Mouse (Mus musculus) heart, embryonic 13.5 days (tissue): ENCODE results near the gene Tmprss2. TPM values are rescaled to one million over a fixed set of nuclear protein-coding genes. Genes with fewer than 3 reads are reported as not detected.

ENCODE experiments used
- ATAC-seq: fragments of 200-750 bp; cut with Nextera tagmentation; 2 replicates; pipeline ENCODE4 v1.8.0; 2017; ENCODE audit warnings: moderate TSS enrichment; ENCODE audit not compliant: insufficient number of reproducible peaks, low FRiP score, low TSS enrichment; ENCODE audit errors: extremely low read depth
- H3K27ac ChIP-seq: fragments of 300-500 bp; sonication (generic); replicated peaks from 2 replicates; pipeline ENCODE4 v1.5.1; 2015; ENCODE audit warnings: moderate library complexity, mild to moderate bottlenecking, inconsistent platforms
- H3K27me3 ChIP-seq: fragments of 300-500 bp; sonication (generic); replicated peaks from 2 replicates; pipeline ENCODE4 v1.6.1; 2015; ENCODE audit warnings: mild to moderate bottlenecking, inconsistent platforms
- H3K36me3 ChIP-seq: fragments of 300-500 bp; sonication (generic); 2 replicates; pipeline ENCODE4 v1.6.1; 2015; ENCODE audit warnings: mild to moderate bottlenecking, inconsistent platforms
- H3K4me1 ChIP-seq: fragments of 300-500 bp; sonication (generic); 2 replicates; pipeline ENCODE4 v1.6.1; 2015; ENCODE audit warnings: inconsistent platforms
- H3K4me2 ChIP-seq: fragments of 300-500 bp; sonication (generic); 2 replicates; pipeline ENCODE4 v1.6.1; 2015; ENCODE audit warnings: inconsistent platforms, mild to moderate bottlenecking, moderate library complexity
- H3K4me3 ChIP-seq: fragments of 300-500 bp; sonication (generic); 2 replicates; pipeline ENCODE4 v1.5.1; 2015; ENCODE audit warnings: moderate library complexity, mild to moderate bottlenecking, inconsistent platforms
- H3K9ac ChIP-seq: fragments of 300-500 bp; sonication (generic); 2 replicates; pipeline ENCODE4 v1.6.1; 2015; ENCODE audit warnings: inconsistent platforms, mild to moderate bottlenecking, moderate library complexity
- H3K9me3 ChIP-seq: fragments of 300-500 bp; sonication (generic); 2 replicates; pipeline ENCODE4 v1.6.1; 2016; ENCODE audit warnings: inconsistent platforms
- WGBS: fragments of 180-500 bp; shearing (Covaris S2); methylation state at CpG from one replicate; pipeline ENCODE4 v1.1.7; 2015; ENCODE audit warnings: mixed read lengths; 5-methylcytosine and 5-hydroxymethylcytosine counted together
- polyA plus RNA-seq: library from polyadenylated mRNA; unstranded; fragments of >200 nt; fragmentation: Nextera tagmentation; extraction: Ambion mirVana; gene quantifications from 2 replicates; pipeline ENCODE4 v1.2.1, GENCODE M21; 2015

The Tmprss2 gene
- 0.74 and 0.78 TPM in 2 replicates for polyA plus RNA-seq

- H3K4me3 ChIP-seq = peak within 1 kb of the TSS; percentile 57
- H3K27ac ChIP-seq = no peak within 1 kb of the TSS
- no peaks in the 10 kb centered on the region for H3K36me3 ChIP-seq
- no peak for ATAC-seq
- peaks cover 69% of the 10 kb centered on the region for H3K27me3 ChIP-seq
- peak within 1 kb of the TSS; percentile 63 for H3K9ac ChIP-seq
- H3K4me2 ChIP-seq = peak within 1 kb of the TSS; percentile 89
- under 1% methylated on average over 30 of the region's 30 CpGs for WGBS
- H3K9me3 ChIP-seq = no peaks in the 10 kb centered on the region
- H3K4me1 ChIP-seq = peaks cover 14% of the 10 kb centered on the region
Observed at GRCm38 (mm10) chr16:97610939-97611338, at the start of gene Tmprss2. Gene Tmprss2 (minus strand): TSS chr16:97611195.

GRCm38 (mm10) chr16:97659225-97659658 lies 48.2 kb upstream of the Tmprss2 start:
- ATAC-seq = no peak

GRCm38 (mm10) chr16:97658481-97658880 lies 47.5 kb upstream of the Tmprss2 start:
- no peak for ATAC-seq

More at GRCm38 (mm10) chr16:97659225-97659658, 48.2 kb upstream of the Tmprss2 start:
- no peak overlapping the region for H3K9ac ChIP-seq
- WGBS = 16% methylated on average over 1 of the region's 1 CpGs
- no peak overlapping the region for H3K4me2 ChIP-seq
- H3K27me3 ChIP-seq = peaks cover 7% of the 10 kb centered on the region; the same call in 1 of the 2 replicates
- no peak overlapping the region for H3K4me3 ChIP-seq
- no peak overlapping the region for H3K27ac ChIP-seq
- H3K9me3 ChIP-seq = no peaks in the 10 kb centered on the region
- H3K4me1 ChIP-seq = no peaks in the 10 kb centered on the region
- H3K36me3 ChIP-seq = no peaks in the 10 kb centered on the region

GRCm38 (mm10) chr16:97655800-97656199 lies 44.8 kb upstream of the Tmprss2 start:
- Histone ChIP-seq H3K27ac (no peak overlapping the region), H3K4me3 (no peak overlapping the region), H3K9me3 (no peaks in the 10 kb centered on the region), H3K36me3 (no peaks in the 10 kb centered on the region), H3K4me1 (no peaks in the 10 kb centered on the region), H3K27me3 (0 out of 2 replicates have a peak, but pooled peaks cover 2% of the 10 kb centered on the region), H3K4me2 (no peak overlapping the region), H3K9ac (no peak overlapping the region)
- ATAC-seq = no peak
- 70% methylated on average over 2 of the region's 2 CpGs for WGBS

More at GRCm38 (mm10) chr16:97658481-97658880, 47.5 kb upstream of the Tmprss2 start:
- Histone ChIP-seq H3K9ac (no peak overlapping the region), H3K27me3 (0 out of 2 replicates have a peak, but pooled peaks cover 2% of the 10 kb centered on the region), H3K36me3 (no peaks in the 10 kb centered on the region), H3K9me3 (no peaks in the 10 kb centered on the region), H3K4me1 (no peaks in the 10 kb centered on the region), H3K4me2 (no peak overlapping the region), H3K4me3 (no peak overlapping the region), H3K27ac (no peak overlapping the region)
- WGBS = 71% methylated on average over 6 of the region's 6 CpGs

GRCm38 (mm10) chr16:97649522-97650188 lies 38.7 kb upstream of the Tmprss2 start:
- Histone ChIP-seq H3K9me3 (no peaks in the 10 kb centered on the region), H3K4me3 (no peak overlapping the region), H3K27me3 (no peaks in the 10 kb centered on the region), H3K36me3 (no peaks in the 10 kb centered on the region), H3K4me2 (no peak overlapping the region), H3K4me1 (no peaks in the 10 kb centered on the region), H3K27ac (no peak overlapping the region), H3K9ac (no peak overlapping the region)
- 54% methylated on average over 9 of the region's 9 CpGs for WGBS
- no peak for ATAC-seq

- no peak overlapping the region for H3K4me2 ChIP-seq
- no peak for ATAC-seq
- H3K27me3 ChIP-seq = no peaks in the 10 kb centered on the region; the same call in 1 of the 2 replicates
- no peaks in the 10 kb centered on the region for H3K4me1 ChIP-seq
- H3K4me3 ChIP-seq = no peak overlapping the region
- no peak overlapping the region for H3K27ac ChIP-seq
- no peaks in the 10 kb centered on the region for H3K36me3 ChIP-seq
- H3K9ac ChIP-seq = no peak overlapping the region
- H3K9me3 ChIP-seq = no peaks in the 10 kb centered on the region
Observed at GRCm38 (mm10) chr16:97644681-97645080, 33.7 kb upstream of the Tmprss2 start.

GRCm38 (mm10) chr16:97639630-97640029 lies 28.6 kb upstream of the Tmprss2 start:
- Histone ChIP-seq H3K9ac (no peak overlapping the region), H3K27me3 (no peaks in the 10 kb centered on the region; the same call in 1 of the 2 replicates), H3K36me3 (no peaks in the 10 kb centered on the region), H3K4me3 (no peak overlapping the region), H3K4me1 (no peaks in the 10 kb centered on the region), H3K4me2 (no peak overlapping the region), H3K9me3 (0 out of 2 replicates have a peak, but pooled peaks cover 3% of the 10 kb centered on the region), H3K27ac (no peak overlapping the region)
- 68% methylated on average over 3 of the region's 3 CpGs for WGBS
- ATAC-seq = no peak

GRCm38 (mm10) chr16:97632880-97633484 lies 22.0 kb upstream of the Tmprss2 start:
- H3K4me3 ChIP-seq = no peak overlapping the region
- no peak overlapping the region for H3K9ac ChIP-seq
- H3K4me2 ChIP-seq = no peak overlapping the region
- 45% methylated on average over 4 of the region's 4 CpGs for WGBS
- no peaks in the 10 kb centered on the region for H3K4me1 ChIP-seq
- ATAC-seq = no peak
- H3K27ac ChIP-seq = no peak overlapping the region
- H3K27me3 ChIP-seq = no peaks in the 10 kb centered on the region
- H3K36me3 ChIP-seq = no peaks in the 10 kb centered on the region
- 0 out of 2 replicates have a peak, but pooled peaks cover 3% of the 10 kb centered on the region for H3K9me3 ChIP-seq

GRCm38 (mm10) chr16:97623166-97623565 lies 12.2 kb upstream of the Tmprss2 start:
- H3K27me3 ChIP-seq = no peaks in the 10 kb centered on the region; the same call in 1 of the 2 replicates
- H3K27ac ChIP-seq = no peak overlapping the region
- no peak overlapping the region for H3K4me3 ChIP-seq
- H3K9ac ChIP-seq = no peak overlapping the region
- H3K36me3 ChIP-seq = no peaks in the 10 kb centered on the region
- peaks cover 3% of the 10 kb centered on the region; the same call in 1 of the 2 replicates for H3K4me1 ChIP-seq
- 72% methylated on average over 6 of the region's 6 CpGs for WGBS
- no peak overlapping the region for H3K4me2 ChIP-seq
- ATAC-seq = no peak
- H3K9me3 ChIP-seq = no peaks in the 10 kb centered on the region

- Histone ChIP-seq H3K9ac (no peak overlapping the region), H3K4me1 (peaks cover 3% of the 10 kb centered on the region; the same call in 1 of the 2 replicates), H3K36me3 (no peaks in the 10 kb centered on the region), H3K27me3 (no peaks in the 10 kb centered on the region; the same call in 1 of the 2 replicates), H3K4me3 (no peak overlapping the region), H3K4me2 (no peak overlapping the region), H3K27ac (no peak overlapping the region), H3K9me3 (no peaks in the 10 kb centered on the region)
- no peak for ATAC-seq
- WGBS = 30% methylated on average over 2 of the region's 2 CpGs
Observed at GRCm38 (mm10) chr16:97622383-97622889, 11.4 kb upstream of the Tmprss2 start.

- ATAC-seq = no peak
- WGBS = 53% methylated on average over 2 of the region's 2 CpGs
- Histone ChIP-seq H3K9ac (no peak overlapping the region), H3K9me3 (no peaks in the 10 kb centered on the region), H3K4me2 (no peak overlapping the region), H3K36me3 (no peaks in the 10 kb centered on the region), H3K27me3 (peaks cover 4% of the 10 kb centered on the region; the same call in 1 of the 2 replicates), H3K27ac (no peak overlapping the region), H3K4me1 (peaks cover 3% of the 10 kb centered on the region; the same call in 1 of the 2 replicates), H3K4me3 (no peak overlapping the region)
Observed at GRCm38 (mm10) chr16:97618285-97618684, 7.3 kb upstream of the Tmprss2 start.
